21 mouse cellular contexts compared by ENCODE assay signal in genomic region chr14:102736656-102737055, GRCm38 (mm10).
"Had no signal": no experiment of that assay in that cellular context is flagged by ENCODE, and none has a peak within 500 bp of the region (broad histone marks: within the 10 kb centered on the region; RNA-seq: fewer than 3 reads in every experiment).

No protein-coding gene starts in this region.

- H3K9ac ChIP-seq: limb, embryonic 13.5 days; liver, embryonic 13.5 days; midbrain, embryonic 12.5 days; midbrain, embryonic 15.5 days; neural tube, embryonic 12.5 days; neural tube, embryonic 15.5 days had no signal

- H3K4me2 ChIP-seq: limb, embryonic 13.5 days; liver, embryonic 13.5 days; midbrain, embryonic 12.5 days; midbrain, embryonic 15.5 days; neural tube, embryonic 12.5 days; neural tube, embryonic 15.5 days had no signal

- H3K9me3 ChIP-seq: limb, embryonic 10.5 days; limb, embryonic 13.5 days; liver, embryonic 13.5 days; midbrain, embryonic 12.5 days; midbrain, embryonic 15.5 days; neural tube, embryonic 12.5 days; neural tube, embryonic 15.5 days had no signal

- H3K36me3 ChIP-seq: limb, embryonic 10.5 days; limb, embryonic 13.5 days; liver, embryonic 13.5 days; midbrain, embryonic 12.5 days; midbrain, embryonic 15.5 days; neural tube, embryonic 12.5 days; neural tube, embryonic 15.5 days had no signal

- DNase-seq: kidney, adult 11 months; kidney, adult 8-10 months; kidney, postnatal 25 days; layer of hippocampus, adult 9-11 months; liver; liver, embryonic 13.5 days; lung, adult 2 months; lung, postnatal 14 days; lung, postnatal 4 days; retina, postnatal 1 day; right cerebral cortex, postnatal 25 days; spleen, adult 18-20 months; thymus, adult 18-20 months; thymus, postnatal 4 days had no signal

- H3K27me3 ChIP-seq: limb, embryonic 13.5 days; liver, embryonic 13.5 days; midbrain, embryonic 12.5 days; midbrain, embryonic 15.5 days; neural tube, embryonic 12.5 days; neural tube, embryonic 15.5 days had no signal

- H3K4me1 ChIP-seq: liver, embryonic 13.5 days; midbrain, embryonic 12.5 days; midbrain, embryonic 15.5 days; neural tube, embryonic 12.5 days; neural tube, embryonic 15.5 days had no signal

- ATAC-seq: midbrain, embryonic 15.5 days had no signal

- H3K27ac ChIP-seq: layer of hippocampus, adult 2 months; limb, embryonic 10.5 days; limb, embryonic 13.5 days; liver, embryonic 13.5 days; midbrain, embryonic 12.5 days; midbrain, embryonic 15.5 days; neural tube, embryonic 12.5 days; neural tube, embryonic 15.5 days had no signal

- H3K4me3 ChIP-seq: layer of hippocampus, adult 2 months; limb, embryonic 10.5 days; limb, embryonic 13.5 days; liver, embryonic 13.5 days; midbrain, embryonic 12.5 days; midbrain, embryonic 15.5 days; neural tube, embryonic 12.5 days; neural tube, embryonic 15.5 days had no signal
